Mouse (Mus musculus) monocyte, adult 2 months (primary cell): ENCODE results near the gene Gna15.

Source experiments
- DNase-seq, 2 experiments: peaks; one replicate each; pipeline ENCODE4 v3.0.0; 2022; ENCODE audit warnings: low spot score in 2 of 2, low read depth in 1 of 2

Gene Gna15

DNA sequence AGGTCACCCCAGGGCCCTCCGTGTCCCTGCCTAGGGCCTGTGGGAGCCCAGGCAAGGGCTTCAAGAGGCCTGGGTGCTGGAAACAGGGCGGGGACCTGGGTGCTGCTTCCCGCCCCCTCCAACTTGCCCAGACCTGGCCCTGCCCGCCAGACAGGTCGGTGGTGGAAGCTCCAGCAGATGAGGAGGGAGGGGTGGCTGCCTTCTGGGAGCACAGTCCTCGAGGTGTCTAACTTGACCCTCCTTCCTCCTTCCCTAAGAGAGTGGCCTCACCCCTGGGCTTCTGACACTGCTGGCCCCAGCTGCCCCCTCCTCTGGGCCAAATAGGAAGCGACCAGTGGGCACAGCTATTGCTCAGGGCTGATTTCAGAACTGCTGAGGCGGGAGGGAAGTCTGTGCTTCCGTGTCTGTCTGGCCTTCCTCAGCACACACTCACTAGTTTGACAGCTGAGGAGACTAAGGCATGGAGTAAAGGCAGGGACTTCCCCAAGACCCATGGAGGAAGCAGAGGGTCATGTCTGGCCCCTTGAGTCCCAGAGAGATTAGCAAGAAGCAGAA lies at the start of gene Gna15:
Gene Gna15 (minus strand): TSS at position 175 of the 555 bp plus-strand sequence.
- DNase-seq: peak in 1 of 2 experiments; percentile 26

DNA sequence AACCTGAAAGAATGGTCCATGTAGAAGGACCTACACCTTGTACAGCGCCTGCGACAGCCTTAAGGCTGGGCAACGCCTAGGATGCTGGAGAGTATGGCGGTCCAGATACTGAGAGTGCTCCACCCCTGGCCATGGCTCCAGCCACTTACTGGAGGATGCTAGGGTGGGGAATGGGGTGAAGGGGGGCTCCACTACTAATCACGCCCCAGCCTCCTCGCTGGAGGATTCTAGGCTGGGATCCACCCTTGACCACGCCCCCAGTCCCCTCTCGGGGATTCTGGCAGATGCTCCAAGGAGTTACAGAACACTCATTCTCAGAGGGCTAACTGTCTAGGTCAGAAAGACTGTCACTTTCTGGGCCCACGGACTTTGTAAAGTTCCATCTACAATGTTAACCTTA lies 49.0 kb upstream of the Gna15 start:
- no peak for DNase-seq

DNA sequence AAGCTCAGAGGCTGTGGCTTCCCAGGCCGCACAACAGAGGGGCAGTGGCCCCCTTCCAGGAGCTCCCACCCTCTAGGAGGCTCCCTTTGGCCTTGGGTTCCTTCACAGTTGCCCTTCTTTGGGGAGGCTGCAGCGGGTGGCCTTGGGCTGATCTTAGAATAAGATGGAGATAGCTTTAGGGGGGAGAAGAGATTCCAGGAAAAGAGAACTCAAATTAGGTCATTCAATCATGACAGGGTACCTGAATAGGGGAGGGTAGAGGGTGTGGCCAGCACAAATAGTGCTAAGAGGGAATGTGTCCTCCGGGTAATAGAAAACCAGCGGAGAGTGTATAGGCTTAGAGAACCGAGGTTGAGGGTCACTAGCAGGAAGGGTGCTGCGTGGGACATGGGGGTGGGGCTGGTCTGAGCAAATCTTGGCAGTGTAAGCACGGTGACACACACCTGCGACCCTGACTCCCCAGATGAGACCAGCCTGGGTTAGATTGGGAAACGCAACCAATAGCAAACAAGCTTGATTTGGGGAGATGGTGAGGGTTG lies 48.2 kb upstream of the Gna15 start:
- no peak for DNase-seq

DNA sequence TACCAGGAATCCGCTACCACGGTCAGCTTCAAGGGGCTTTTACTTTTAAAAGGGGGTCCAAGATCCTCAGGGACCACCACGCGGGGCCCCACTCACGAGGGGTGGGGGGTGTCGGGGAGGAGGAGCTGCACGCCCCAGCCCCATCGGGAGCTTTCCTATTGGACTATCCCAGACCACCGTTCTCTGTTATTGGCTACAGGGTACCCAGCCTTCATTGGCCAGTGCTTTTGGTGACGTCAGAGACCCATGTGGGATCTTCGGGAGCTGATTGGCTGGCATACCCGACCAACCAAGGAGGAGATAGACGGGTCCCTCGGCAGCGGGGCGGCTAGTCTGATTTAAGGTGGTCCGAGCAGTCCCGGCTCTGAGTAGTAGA lies 47.5 kb upstream of the Gna15 start:
- DNase-seq: peak; percentile 74 to 80

DNA sequence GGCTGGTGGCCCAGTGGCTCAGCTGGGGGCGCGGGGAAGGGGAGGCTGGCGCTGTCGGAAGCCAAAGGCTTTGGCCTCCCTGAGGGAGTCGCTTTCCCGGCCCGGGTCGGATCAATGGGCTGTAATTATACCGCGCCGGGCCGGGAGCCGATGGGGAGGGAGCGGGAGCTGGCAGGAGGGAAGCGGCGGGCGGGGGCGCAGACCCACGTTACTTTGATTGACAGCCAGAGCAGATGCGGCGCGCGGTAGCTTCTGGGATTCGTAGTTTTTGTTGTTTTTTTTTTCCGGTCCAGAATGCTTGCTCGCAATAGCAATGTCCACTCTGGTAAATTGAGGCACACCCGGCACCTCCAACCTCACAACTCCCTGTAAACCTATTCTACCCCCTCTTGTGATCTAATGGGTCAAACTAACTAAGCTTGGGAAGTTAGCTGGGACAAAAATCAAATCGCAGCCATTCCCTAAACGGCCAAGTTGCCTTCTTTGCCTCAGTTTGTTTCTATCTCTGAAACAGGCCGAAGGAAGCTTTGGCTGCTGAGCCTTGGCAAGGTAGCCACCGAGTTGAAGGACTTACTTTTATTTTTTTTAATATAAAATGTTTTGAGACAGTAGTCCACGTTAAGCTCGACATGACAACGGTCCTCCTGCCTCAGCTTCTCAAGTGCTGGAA lies 46.9 kb upstream of the Gna15 start:
- peak; percentile 33 to 66 for DNase-seq

DNA sequence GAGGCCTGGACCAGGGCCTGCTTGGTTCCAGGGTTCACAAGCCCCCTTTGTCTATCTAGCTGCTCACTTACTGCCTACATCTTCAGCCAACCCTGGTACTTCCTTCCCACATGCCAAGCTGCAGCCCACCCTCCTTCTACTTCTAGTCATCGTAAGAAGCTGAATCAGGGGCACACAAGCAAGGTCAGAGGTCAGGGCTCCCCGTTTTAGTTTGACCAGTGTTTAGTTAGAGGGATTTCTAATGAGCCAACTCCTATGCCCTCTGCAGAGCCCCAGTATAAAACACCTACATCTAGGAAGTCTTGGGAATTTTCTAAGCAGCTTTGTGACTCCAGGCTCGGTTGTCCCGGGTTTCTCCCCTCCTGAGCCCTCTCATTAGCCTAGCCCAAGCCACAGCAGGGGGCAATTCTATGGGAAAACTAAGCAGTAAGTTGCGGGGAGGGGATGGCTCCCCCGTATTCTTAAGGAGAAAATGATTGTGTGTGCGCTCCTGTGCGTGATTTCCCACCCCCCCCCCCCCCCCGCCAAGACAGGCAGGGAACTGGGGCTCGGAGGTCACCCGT lies 46.3 kb upstream of the Gna15 start:
- DNase-seq: no peak

DNA sequence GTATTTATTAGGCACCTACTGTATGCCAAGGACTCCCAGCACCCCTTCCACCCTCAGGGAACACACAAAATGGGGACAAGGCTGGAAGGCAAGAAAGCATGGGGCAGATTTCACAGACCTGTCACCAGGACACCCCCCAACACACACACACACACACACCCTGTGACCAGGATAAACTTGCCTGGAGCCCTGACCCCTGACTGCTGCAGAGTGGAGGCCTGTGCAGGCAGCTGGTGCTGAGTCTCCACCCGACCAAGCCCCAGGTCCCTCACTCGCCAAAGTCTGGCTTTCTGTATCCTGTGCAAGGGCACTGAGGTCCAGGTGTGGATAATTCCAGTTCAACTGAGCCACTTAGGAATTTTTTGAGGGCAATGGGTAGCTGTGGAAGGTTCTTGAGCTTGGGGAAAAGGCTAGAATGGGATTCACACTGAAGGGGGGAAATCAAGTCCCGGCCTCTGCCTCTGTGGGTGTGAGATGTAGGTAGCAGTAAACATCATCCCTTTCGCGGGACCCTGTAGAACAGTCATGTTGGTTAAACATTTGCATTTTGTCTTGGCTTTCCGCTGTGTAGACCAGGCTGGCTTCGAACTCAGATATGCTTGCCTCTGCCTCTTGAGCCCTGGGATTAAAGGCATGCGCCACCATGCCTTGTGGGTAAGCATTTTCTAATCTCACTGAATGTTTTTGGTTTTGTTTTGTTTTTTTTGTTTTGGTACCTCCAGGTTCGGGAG lies 45.6 kb upstream of the Gna15 start:
- DNase-seq: no peak

DNA sequence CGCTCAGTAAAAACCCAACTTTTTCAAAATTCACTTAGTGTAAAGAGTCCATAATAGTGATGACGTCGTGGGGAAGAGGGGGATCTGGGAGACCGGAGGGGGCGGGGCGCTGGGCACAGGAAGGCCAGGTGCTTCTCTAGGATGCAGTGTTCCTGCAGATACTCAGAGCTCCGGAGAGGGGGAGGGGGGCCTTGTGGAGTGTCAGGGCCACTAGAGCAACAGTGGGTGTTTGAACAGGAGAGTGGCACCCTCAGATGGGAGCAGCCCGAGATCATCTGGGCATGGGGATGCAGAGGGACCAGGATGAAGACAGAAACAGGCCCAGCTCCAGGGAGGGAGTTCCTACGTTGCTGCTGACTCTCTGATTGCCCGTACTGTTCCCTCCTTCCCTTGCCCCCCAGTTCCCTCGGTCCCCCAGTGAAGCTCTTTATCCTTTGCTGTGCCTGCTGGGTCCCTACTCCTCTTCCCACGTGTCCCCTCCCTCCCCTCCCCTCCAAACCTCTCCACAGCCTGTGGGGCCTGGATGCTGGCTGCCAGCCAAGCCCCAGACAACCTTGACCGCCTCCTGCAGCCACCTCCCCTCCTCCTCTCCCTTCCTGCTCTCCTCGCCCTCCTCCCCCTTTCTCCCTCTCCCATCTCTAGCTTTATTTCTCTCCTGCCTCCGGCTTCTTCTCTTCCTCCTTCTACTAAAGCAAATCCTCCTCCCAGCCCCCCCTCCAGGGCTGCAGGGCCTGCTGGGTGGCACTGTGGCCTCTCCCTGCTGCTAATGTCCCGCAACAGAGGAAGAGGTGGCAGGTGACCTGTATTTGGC lies 44.6 kb upstream of the Gna15 start:
- no peak for DNase-seq

DNA sequence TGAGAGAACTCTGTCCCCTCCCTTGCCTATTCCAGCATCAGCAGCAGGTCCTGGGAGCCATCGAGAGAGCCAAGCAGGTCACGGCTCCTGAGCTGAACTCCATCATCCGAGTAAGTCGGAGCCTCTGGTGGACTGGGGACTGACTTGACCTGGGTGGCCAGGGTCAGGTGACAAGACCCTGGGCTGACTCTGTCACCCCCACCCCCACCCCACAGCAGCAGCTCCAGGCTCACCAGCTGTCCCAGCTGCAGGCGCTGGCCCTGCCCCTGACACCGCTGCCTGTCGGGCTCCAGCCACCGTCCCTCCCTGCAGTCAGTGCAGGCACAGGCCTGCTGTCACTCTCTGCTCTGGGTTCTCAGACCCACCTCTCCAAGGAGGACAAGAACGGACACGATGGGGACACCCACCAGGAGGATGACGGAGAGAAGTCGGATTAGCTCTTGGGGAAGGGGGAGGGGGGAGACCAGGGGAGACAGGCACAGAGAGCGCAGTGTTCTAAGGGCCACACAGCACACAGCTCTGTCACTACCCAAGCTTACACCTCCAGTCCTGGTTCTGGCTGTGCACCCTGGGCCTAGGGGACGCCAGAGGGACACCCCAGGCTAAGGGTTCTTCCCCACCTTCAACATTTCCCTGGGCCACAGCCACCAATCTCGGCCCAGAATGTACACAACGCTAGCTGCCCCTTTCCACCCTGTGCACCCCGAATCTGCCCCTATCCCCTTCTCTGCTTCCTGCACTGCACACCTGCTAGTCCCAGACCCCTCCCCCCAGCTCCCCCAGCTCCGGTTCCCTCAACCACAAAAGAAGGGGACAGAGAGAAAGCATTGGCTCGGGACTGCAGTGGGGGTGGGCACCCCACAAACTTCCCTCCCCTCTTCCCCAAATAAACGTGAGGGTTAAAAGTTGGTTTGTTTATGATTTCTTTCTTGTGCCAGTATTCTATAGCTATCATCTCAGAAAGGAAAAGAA lies 41.5 kb upstream of the Gna15 start:
- no peak for DNase-seq

DNA sequence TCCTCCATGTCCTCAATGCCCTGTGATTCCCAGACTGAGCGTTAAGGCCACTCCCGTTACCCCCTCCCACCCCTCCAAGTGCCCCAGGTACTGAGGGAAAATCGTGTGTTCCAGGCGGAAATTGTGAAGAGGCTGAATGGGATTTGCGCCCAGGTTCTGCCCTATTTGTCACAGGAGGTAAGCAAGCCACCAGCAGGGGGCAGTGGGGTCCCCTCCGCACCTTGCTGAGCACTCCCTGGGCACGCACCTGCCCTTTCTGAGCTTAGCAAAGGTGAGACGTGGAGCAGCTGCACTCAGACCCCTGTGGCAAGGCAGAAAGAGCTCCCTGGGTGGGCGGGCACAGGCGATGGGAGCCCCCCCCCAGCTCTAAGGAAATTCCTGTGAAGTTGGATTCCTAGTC lies 40.7 kb upstream of the Gna15 start:
- no peak for DNase-seq

DNA sequence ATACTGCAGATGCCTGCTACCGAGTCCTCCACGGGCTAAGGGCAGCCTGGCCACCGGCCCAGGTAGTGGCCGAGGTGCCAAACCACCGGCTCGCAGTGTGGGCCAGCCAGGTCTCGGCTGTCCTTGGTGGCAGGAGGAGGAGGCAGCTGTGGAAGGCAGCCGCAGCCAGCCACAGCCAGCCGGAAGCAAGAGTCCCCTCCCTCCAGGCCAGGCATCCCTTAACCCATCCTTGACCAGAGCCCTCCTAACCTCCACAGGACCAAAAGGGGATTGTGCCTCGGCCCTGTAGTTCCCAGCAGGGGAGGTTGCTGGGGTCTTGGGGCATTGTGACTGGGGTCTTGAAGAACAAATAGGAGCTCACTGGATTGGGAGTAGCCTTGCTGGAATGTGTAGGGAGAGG lies 40.2 kb upstream of the Gna15 start:
- DNase-seq: no peak

DNA sequence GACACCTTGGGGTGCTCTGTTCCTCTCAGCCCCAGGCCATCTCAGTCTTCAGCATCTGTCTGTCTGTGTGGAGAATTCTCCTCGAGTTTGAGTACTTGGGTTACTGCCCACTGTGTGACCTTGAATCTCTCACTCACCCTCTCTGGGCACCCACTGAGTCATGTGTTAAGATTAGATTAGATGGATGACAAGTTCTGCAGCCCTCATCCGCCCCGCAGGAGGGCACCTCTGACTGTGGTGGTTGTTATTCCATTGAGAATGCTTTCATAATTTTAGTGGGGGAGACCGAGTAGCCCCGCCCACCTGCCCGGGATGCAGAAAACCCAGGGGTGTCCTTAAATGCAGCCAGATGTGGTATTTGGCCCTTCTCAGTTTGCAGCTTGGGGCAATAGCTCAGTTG lies 39.5 kb upstream of the Gna15 start:
- DNase-seq: no peak

DNA sequence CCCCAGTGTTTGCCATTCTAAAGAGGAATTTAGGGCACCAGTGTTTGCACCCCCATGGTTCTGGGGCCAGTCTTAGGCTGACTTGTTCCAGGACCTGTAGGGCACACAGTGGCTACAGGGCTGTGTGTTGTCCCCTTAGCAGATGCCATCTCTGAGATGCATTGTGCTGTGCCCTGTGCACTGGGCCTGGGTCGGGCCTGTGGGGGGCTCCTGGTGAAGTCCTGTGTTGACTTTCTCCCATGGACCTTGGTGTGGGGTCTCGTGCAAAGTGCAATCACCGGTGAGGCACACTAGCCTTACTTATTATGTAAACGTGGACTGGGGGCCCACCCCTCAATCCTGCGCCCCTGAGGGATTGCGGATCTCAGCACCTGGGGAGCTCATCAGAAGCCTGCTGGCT lies 38.4 kb upstream of the Gna15 start:
- DNase-seq: no peak

DNA sequence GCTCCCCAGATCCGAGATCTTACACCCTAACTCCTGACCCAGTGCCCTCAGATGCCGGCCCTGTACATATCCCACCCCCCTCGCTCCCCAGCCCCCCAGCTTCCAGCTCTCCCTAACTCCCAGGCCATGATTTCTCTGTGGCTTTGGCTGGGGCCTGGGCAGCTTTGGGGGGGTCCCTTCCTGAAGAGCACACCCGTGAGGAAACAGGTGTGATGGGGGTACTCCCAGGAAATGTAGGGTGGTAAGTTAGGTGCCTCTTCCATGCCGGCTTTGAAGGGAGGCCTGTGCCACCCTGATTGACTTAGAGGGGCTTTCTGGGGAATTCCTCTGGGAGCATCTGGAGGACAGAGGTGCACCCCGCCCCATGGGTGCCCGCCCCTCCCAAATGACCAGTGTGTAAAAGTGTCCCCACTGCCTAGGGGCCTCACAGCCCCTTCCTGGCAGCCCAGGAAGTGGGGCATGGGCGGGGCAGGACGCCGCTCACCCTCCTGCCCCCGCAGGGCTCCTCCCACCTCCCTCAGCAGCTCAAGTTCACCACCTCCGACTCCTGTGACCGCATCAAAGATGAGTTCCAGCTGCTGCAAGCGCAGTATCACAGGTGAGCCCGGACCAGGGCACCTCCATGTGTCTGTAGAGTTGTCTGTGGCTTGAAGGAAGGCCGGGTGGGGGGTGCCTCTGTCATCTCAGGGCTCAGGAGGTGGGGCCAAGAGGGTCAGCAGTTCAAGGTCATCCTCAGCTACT lies 36.9 kb upstream of the Gna15 start:
- DNase-seq: no peak

DNA sequence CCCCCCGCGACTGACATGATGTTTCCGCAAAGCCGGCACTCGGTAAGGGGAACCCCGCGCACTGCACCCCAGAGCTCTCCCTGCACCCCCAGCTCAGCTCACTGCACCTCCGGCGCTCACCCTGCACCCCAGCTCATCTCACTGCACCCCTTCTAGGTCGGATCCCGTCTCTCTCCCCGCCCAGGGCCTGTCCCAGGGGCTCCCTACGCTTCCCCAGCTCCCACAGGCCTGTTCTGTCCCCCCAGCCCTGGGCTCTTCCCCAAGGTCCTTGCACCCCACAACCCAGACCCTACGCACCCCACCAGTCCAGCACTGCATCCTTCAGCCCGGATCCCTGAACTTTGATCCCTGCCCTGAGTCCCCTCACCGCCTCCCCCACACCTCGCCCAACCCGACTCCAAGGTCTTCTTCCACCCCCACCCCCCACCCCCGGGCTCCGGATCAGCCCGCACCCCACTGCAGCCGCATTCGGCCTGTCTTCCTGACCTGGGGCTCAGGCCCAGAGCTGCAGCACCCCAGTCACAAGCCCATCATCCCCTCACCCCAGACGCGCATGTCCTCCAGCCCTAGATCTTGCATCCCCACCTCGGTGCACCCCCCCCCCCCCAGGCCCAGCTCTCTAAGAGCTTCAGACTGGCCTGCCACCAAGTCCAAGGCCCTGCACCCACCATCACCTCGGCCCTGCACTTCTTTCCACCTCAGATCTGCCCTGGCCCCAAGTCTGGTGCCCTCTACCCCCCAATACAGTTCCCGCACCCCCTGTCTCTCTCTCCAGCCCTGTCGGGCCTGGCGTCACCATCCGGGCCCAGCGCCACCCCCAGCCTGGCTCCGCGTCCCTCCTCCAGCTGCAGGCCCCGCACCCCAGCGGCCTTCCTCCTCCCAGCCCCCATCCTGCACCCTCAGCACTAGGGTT lies 35.9 kb upstream of the Gna15 start:
- DNase-seq: no peak

DNA sequence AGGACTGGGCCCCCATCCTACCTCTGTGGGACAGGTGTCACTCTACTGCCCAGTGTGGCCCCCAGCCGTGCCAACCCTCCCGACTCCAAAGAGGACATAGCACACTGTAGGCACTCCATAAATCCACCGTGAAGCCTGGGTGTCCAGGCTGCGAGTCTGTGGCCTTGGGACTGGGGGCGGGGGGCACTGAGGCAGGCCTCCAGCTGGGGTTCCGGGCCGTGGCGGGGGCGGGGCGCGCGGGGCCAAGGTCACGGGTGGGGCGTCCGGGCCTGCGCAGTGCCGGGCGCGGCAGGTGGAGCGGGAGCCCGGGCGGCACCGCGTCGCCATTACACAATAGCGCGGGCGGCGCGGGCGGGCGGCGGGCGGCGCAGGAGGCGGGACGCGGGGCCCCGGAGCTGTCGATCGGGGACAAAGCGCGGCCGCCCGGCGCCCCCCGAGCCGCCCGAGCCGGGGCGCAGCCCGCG lies 35.2 kb upstream of the Gna15 start, which contains the start of gene Aes:
Gene Aes (plus strand): TSS at position 326 of the 464 bp plus-strand sequence.
- no peak for DNase-seq

DNA sequence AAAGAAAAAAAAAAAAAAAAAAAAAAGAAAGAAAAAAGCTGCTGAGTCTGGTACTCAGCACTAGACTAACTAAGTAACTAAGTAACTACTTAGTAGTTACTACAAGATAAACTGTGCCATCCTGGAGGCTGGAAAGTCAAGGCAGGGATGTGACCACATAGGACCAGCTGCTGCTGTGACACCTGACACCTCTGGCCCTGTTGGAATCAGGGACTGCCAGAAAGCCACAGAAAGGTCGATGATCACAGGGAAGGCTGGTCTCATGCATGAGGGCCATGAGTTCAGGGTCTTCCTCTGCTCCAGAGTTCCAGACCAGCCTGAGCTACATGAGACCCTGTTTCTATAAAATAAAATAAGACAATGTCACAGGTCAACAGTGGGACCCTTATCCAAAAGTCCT lies 33.5 kb upstream of the Gna15 start:
- DNase-seq: no peak

DNA sequence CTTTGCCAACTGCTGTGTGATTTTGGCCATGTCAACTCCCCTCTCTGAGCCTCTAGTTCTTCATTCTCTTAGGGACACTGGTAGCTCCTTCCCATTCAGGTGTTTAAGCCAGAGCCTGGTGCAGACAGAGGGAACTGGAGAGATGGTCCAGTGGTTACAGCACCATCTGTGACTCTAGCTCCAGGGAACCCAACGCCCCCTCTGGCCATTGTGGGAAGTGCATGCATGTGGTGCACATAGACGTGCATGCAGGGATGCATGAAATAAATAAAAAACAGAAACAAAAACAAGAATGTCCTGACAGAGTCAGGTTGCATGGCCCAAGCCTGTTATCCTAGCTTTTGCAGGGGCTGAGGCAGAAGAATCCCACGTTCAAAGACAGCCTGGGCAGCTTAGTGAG lies 32.3 kb upstream of the Gna15 start:
- no peak for DNase-seq
